Mouse (Mus musculus) layer of hippocampus, postnatal 36 days (tissue): Measurements from ENCODE around the gene Gm49398. TPM values are rescaled to one million over a fixed set of nuclear protein-coding genes. Genes with fewer than 3 reads are reported as not detected.
A peak's percentile ranks its signal among the peaks of the same experiment; 100 is the strongest.

ENCODE experiments used
- DNase-seq, 2 experiments: peaks; one replicate each; pipeline ENCODE4 v3.0.0; 2022
- microRNA-seq, 2 experiments: library from miRNA; unstranded; fragments of <30 nt; microRNA quantifications; one replicate each; pipeline ENCODE4 v1.2.0; 2021
- total RNA-seq, 2 experiments: library from RNA; stranded (reverse); gene quantifications; 2 replicates each; pipeline ENCODE4 v1.2.3; 2021

The Gm49398 gene
- total RNA-seq = not detected

DNA sequence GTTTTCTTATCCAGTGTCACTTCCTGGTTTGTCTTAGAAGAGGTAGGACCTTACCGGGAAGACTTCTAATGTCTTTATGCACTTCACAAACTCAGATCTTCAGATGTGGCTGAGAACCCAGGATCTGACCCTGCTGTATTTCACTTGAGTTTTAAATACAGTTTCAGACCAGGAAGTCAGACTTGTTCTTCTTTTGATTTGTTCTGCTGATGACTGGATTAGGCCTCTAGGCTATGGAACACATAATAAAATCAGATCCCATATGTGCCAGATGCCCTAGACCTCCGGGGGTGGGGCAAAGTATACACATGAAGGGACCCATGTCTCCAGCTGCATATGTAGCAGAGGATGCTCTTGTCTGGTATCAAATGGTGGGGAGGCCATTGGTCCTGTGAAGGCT is at the start of gene Gm49398:
TSS of gene Gm49398 (minus strand) at position 101 of the 400 bp plus-strand sequence.
- no peak for DNase-seq

DNA sequence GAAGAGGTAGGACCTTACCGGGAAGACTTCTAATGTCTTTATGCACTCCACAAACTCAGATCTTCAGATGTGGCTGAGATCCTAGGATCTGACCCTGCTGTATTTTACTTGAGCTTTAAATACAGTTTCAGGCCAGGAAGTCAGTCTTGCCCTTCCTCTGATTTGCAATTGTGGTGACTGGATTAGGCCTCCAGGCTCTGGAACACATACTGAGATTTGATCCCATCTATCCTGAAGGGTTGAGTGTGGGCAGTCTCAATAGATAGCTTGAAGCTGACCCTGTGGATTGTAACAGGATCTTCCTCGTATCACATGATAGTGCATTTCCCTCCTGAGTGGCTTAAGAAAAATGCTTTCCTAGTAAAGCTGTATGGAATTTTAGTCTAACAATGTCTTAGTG is 33.4 kb downstream of the Gm49398 start, which contains the start of gene Cts8:
TSS of gene Cts8 (minus strand) at position 101 of the 400 bp plus-strand sequence.
- DNase-seq = no peak

DNA sequence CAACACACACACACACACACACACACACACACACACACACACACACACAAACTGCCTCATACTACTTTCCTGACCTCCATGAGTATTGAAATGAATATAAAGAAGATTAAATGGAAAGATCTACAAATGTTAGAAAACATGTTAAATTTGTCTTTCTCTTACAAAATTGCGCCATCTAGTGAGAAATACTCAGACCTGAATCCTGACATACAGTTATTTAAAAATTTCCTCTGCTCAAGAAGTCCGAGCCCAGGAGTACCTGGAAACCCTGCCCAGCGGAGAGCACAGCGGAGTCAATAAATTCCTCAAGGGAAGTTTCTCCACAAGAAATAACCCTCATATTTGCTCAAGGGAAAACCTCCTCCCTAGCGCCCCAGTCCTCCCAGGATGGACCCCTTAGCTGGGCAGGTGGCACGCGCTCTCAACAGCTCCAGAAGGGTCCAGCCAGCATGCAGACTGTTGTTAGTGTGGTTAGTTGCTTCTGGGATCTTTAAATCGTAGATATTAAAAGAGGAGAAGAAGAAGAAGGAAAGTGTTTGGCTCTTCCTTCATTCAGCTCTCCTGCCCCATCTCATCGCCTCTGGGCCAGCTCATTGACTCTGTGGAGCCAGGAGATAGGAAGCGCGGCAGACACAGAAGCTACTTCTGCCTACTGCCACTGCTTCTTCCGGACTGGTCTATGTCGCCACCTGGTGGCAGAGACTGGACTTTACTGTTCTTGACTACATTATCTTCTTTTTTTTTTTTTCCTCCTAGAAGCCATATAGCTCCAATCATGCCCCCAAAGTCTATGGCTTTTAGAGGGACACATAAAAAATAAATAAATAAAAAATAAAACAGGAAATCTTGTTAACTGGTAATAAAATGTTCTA is 47.3 kb downstream of the Gm49398 start:
- DNase-seq = peak; percentile 4 to 15

DNA sequence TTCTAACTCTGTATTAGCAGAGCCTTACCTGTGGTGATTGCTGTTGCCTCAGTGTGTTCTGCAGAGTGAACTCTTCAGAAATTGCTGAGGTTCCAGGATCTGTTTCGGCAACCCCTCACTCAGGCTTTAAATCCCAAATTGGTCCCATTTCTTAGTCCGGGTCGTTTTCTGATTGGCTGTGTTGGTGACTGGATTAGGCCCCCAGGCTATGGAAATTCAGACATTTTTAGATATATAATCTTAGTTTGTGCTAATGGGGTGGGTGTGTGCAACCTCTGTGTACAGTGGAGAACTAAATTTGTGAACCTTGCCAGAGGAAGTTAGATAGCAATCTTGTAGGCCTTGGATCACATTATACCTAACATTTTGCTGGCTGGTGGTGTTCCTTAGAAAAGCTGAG is 85.3 kb downstream of the Gm49398 start, which contains the start of gene Cts6:
TSS of gene Cts6 (minus strand) at position 101 of the 400 bp plus-strand sequence.
- DNase-seq = no peak

Small RNA genes lying within 50 kb of the gene (microRNA-seq; reads per million reads assigned to microRNA genes)
- 0 reads per million in 2 experiments for gene Gm27704

Other genes with a start within 250 kb of the Gm49398 start
- not detected for gene Ctsq, start 248.2 kb downstream of the Gm49398 start, total RNA-seq
- not detected for gene Ctsr, start 124.6 kb downstream of the Gm49398 start, total RNA-seq
- not detected for gene Cts6, start 85.4 kb downstream of the Gm49398 start, total RNA-seq
- gene Cts8, start 33.5 kb downstream of the Gm49398 start, total RNA-seq = not detected
- gene Cts7, start 69.4 kb upstream of the Gm49398 start, total RNA-seq = not detected